Mouse (Mus musculus): ENCODE measurements at regions not wholly inside any gene's neighbourhood (a gene's known extent, or its start where the extent isn't known, plus 50 kb on each side); places are given as distances from the start of the nearest gene placed in this dataset.
"Not testable (repeated sequence)": the region's sequence is repeated elsewhere in the genome, so short reads cannot be mapped to it uniquely, and the experiment has no call there.

GRCm38 (mm10) chr2:78309361-78309760 lies 363.2 kb upstream of the Cwc22 start:
- ATAC-seq (ENCODE audit: extremely low read depth, insufficient number of reproducible peaks, low FRiP score, poor library complexity, severe bottlenecking): no peak

GRCm38 (mm10) chr2:78306897-78307296 lies 360.7 kb upstream of the Cwc22 start:
- no peak for ATAC-seq (ENCODE audit: extremely low read depth, insufficient number of reproducible peaks, low FRiP score, poor library complexity, severe bottlenecking)

DNA sequence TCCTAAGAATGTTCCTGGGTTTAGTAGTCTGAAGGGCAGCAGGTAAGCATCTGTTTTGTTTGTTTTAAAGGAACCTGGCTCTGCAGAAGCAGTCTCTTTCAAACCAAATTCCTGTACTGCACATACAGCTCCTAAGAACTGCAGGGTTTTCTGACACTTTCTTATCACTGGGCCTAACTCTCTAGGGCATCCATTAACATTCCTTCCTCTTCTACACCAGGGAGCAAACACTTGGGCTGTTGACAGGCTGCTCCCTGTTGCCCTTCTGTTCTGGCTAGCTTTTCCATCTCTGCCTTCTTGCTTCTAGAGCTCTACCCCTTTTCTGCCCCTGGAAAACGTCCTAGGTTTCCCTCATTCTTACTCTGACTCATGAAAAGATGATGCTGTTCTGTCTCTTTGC lies 345.5 kb upstream of the Cwc22 start:
- ATAC-seq (ENCODE audit: extremely low read depth, insufficient number of reproducible peaks, low FRiP score, poor library complexity, severe bottlenecking): no peak

DNA sequence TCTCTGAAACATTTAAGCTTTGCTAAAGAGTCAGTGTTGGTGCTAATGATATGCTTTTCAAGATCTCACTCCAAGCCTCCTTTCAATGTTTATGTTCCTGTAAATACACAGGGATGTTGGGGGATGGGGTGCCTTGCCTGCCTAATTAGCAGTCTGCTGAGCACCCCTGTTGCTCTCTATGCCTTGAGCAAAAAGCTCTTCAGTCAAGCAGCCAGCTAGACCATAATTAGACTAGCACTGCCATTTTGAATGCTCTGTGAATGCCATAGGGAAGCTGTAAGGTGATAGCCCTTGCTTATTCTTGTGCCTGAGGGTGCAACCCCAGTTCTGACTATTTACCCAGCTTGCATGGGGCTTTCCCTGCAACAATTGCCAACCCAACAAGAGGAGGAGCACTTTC lies 338.6 kb upstream of the Cwc22 start:
- ATAC-seq (ENCODE audit: extremely low read depth, insufficient number of reproducible peaks, low FRiP score, poor library complexity, severe bottlenecking): no peak

DNA sequence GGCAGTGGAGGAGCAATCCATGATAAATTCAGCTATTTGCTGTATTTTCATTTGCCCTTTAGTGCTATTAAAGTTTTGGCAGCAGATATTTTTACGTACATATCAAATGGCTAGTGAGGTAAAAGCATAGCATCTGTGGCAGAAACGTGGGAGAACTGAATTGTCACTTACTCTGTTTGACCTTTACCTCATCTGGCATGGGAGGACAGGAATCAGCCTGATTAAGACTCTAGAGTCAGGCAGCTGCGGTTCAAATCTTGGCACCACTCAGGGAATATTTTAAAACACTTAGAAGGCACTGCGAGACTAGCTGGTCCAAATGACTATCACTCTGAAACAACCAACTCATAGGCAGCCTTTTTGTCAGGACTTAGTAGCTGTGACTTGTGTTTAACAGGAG lies 337.4 kb upstream of the Cwc22 start:
- no peak for ATAC-seq (ENCODE audit: extremely low read depth, insufficient number of reproducible peaks, low FRiP score, poor library complexity, severe bottlenecking)

- not testable (repeated sequence) for ATAC-seq (ENCODE audit: extremely low read depth, insufficient number of reproducible peaks, low FRiP score, poor library complexity, severe bottlenecking)
Measured at GRCm38 (mm10) chr2:78281846-78282245, 335.7 kb upstream of the Cwc22 start.

DNA sequence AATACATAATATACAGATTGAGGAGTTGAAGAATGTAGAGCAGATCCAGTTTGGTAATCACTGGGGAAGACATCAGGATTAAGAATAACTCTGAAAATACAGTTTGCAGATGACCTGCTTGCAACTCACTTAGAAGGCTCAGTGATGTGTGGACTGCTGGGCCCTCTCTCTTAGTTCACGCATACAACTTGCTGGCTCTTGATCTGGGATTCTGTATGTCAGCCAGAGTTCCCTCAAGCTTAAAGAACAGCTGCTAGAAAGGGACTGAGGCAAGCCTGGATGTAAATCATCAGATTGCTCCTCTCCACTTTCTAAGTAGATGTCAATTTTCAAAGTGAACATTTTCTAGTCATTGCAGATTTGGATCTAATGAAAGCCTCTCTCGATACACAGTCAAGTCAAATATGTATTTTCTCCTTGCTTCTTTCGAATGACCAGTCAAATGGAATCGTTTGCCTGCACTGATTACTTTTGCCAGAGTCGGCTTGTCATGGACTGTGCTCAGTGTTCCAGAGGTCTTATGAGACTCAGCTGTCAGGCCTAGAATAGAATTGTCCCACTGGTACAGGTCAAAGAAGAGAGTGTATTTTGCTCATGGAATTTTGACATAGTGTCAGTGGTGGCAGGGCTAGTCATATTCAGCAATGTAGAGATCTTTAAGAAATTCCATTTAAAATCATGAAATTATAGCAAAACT lies 334.2 kb upstream of the Cwc22 start:
- ATAC-seq (ENCODE audit: extremely low read depth, insufficient number of reproducible peaks, low FRiP score, poor library complexity, severe bottlenecking): no peak

DNA sequence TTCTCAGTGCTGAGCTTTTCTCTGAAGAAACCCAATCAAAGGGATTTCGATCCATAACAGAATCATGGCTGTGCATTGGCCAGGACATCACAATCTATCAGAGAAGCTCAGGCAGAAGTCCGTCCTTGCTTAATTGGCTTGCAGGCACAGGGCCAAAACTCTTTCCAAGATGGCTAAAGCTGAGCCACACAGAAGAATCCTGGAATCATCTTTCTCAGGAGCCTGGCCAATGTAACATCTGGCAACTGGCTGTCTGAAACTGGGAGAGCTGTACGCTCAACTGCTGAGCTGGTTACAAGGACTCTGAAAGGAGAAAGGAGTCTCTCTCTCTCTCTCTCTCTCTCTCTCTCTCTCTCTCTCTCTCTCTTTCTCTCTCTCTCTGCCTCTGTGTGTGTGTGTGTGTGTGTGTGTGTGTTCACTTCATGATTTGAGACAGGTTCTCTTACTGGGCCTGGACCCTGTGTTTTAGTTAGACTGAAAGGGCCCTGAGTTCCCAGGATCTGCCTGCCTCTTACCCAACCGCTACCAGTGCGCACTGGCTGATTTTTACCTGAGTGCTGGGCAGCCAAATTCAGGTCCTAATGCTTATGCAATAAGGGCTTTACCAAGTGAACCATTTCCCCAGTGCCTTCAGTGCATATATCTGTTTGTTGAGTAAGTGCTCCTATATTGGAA lies 333.3 kb upstream of the Cwc22 start:
- no peak for ATAC-seq (ENCODE audit: extremely low read depth, insufficient number of reproducible peaks, low FRiP score, poor library complexity, severe bottlenecking)

GRCm38 (mm10) chr2:78278630-78279029 lies 332.5 kb upstream of the Cwc22 start:
- no peak for ATAC-seq (ENCODE audit: extremely low read depth, insufficient number of reproducible peaks, low FRiP score, poor library complexity, severe bottlenecking)

DNA sequence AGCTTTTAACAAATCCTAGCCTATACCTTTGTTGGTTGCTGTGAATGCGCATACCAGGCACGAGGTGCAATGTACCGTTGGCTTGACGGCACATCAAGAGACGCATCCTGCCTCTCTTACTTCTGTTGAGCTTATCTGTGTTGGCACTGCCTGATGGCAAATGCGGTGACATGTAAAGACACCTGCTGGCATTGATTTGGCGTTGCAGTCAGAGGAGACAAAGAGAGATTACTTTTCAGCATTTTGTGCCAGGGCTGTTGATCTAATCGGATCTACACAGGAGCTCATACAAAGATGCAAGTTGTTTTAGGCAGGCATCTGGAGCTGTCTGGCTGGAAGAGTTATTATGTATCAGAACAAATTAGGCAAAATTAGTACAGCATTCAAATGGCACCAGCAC lies 331.5 kb upstream of the Cwc22 start:
- no peak for ATAC-seq (ENCODE audit: extremely low read depth, insufficient number of reproducible peaks, low FRiP score, poor library complexity, severe bottlenecking)

DNA sequence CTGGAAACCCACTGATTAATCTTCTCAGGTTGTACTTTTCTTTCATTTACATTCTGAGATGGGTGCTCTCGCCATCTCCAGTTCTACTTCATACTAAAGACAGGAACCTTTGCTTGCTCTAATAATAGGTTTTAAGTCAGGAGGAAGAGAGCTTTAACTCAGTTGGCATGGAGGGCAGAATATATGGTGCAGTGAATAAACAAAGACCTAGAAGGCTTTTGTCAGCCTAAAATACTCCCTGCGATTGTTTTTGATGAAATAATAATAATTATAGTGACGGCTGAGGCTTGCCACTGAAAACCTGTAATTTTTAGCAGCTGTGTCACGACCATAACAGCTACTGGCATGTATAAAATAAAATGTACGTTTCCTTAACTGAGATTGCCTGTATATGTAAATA lies 327.9 kb upstream of the Cwc22 start:
- ATAC-seq (ENCODE audit: extremely low read depth, insufficient number of reproducible peaks, low FRiP score, poor library complexity, severe bottlenecking): no peak

DNA sequence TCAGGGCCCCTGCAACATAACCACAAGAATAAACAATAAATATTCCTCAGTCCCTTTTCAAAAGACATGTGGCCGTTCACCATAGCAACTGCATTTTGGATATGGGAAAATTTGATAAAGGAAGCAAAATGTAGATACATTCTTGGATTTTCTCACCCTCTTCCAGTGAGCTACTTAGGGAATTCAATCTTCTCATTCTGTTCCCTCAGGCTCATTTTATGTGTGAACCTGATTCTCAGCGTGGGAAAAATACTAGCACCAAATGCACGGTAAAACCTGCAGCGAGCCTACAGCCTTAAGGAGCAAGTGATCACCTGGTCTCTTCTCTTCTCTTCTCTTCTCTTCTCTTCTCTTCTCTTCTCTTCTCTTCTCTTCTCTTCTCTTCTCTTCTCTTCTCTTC lies 322.5 kb upstream of the Cwc22 start:
- ATAC-seq (ENCODE audit: extremely low read depth, insufficient number of reproducible peaks, low FRiP score, poor library complexity, severe bottlenecking): no peak

DNA sequence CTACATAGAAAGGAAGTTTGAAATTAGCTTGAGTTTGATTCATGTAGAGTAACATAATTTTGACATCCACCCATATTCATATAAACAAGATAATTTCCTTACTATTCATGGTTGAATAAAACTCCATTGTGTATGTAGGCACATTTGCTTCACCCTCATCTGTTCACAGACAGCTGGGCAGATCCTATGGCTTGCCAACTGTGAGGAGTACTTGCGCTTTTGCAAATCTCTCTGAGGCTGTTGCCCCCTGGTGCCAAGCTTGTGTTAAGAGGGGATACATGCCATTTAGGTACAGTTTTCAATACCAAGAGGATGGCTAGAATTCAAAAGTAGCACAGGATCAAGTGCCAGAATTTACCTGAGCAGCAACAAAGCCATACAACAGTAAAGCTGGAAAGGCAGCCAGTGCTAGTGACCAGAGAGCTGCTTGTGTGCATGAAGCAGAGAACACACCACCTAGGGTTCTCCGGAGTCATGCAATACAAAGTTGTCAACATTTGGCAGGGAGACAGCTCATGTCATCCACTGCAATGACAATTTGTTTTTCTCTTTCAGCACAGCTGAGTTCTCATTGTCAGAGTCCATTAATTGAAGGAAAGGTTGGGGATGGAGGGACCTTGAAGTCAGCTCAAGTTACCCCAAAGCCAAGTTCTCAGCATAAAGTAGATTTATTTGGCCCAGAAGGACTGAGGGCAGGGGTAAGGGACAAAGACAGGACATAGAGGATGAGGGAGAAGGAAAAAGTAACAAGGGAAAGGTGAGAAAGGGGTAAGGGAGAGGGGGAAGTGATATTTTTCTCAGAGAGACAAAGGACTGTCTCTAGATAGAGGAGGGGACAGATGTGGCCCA lies 321.6 kb upstream of the Cwc22 start:
- ATAC-seq (ENCODE audit: extremely low read depth, insufficient number of reproducible peaks, low FRiP score, poor library complexity, severe bottlenecking): no peak

GRCm38 (mm10) chr2:78253601-78254097 lies 307.5 kb upstream of the Cwc22 start:
- ATAC-seq (ENCODE audit: extremely low read depth, insufficient number of reproducible peaks, low FRiP score, poor library complexity, severe bottlenecking): no peak

DNA sequence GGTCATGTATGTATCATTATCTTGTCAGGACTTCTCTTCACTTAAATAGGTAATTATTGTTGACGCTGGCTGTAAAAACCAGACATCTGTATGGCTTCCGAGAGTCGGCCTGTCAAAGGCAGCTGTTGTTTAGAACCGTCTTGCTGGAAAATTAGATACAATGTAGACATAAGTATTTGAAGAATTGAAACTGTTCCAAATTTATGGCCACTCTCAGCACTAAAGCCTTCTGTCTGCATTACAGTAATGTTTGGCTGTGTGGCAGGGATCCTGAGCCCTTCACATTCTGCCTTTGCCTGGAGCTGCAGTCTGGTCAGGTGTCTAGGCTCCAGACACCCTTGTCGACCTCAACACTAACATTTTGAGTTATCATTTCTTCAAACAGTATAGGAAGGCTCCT lies 300.2 kb upstream of the Cwc22 start:
- ATAC-seq (ENCODE audit: extremely low read depth, insufficient number of reproducible peaks, low FRiP score, poor library complexity, severe bottlenecking): no peak

- no peak for ATAC-seq (ENCODE audit: extremely low read depth, insufficient number of reproducible peaks, low FRiP score, poor library complexity, severe bottlenecking)
Measured at GRCm38 (mm10) chr2:78240299-78240698, 294.1 kb upstream of the Cwc22 start.

GRCm38 (mm10) chr2:78225383-78226100 lies 279.4 kb upstream of the Cwc22 start:
- not testable (repeated sequence) for ATAC-seq (ENCODE audit: extremely low read depth, insufficient number of reproducible peaks, low FRiP score, poor library complexity, severe bottlenecking)

DNA sequence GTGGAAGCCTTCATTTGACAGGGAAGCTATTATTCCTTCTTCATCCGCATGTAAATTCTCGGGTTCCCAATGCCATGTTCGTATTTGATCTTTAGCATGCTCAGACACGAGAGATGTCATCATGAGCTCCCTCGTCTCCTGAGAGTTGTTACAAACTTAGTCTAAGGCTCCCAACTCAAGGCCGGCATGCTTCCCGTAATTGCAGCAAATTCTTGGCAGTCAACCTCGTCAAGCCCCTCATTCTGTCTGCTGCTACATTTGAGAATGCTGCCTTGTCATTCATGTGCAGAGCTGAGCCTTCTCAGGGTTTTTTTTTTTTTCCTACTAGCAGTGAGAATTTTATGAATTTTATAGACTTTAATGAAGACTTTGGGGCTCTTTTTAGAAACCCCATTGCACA lies 268.3 kb upstream of the Cwc22 start:
- ATAC-seq (ENCODE audit: extremely low read depth, insufficient number of reproducible peaks, low FRiP score, poor library complexity, severe bottlenecking): no peak

DNA sequence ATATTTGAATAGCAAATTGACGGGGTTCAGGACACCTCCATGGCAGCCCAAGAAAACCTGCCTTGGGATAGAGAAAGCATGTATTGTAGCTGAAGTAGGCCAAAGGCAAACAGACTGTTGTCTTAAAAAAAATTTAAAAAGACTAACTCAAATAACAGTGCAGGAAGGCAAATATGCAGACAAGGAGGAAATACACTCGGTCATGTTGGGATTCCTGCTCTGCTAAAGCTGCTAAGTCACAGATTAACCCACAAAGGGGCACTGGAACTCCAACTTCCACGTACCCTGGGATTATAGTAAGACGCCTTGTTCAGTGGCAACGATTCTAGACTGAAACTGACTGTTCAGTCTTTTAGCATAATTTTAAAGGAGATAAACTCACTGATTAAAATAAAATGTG lies 258.9 kb upstream of the Cwc22 start:
- no peak for ATAC-seq (ENCODE audit: extremely low read depth, insufficient number of reproducible peaks, low FRiP score, poor library complexity, severe bottlenecking)

Measured in neutrophil, adult 5-6 weeks (primary cell).